Mouse (Mus musculus): ENCODE measurements around the gene Olfr49.

DNA sequence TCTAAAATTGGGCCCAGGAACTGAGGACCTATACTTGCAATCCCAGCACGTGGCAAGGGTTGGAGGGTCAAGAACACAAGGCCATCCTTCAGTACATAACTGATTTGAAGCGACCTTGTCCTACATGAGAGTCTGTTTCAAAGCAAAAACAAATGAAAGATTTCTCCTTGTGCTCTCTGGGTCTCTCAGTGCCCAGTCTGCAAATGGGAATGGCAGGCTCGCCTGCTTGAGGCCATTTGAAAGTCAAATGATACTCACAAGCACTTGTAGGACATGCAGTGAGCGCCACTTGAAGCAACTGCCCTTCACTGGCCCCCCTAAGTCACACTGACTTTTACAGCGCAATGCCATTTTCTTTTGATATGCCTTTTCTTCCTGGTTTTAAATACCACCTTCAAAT lies 44.2 kb downstream of the Olfr49 start:
- TF ChIP-seq CTCF (IDR thresholded peaks at IDR 0.05; ENCODE audit: borderline replicate concordance, control insufficient read depth, extremely low read depth, insufficient read depth, low read length, poor library complexity), result no peak
- no peak for TF ChIP-seq POLR2A (IDR thresholded peaks at IDR 0.05; ENCODE audit: control insufficient read depth, extremely low read depth, insufficient read depth, low read length, poor library complexity)

Data from thymus, adult 2 months (tissue).